Mouse (Mus musculus) cerebellum, adult 2 months (tissue): ENCODE measurements at regions not wholly inside any gene's neighbourhood (a gene's known extent, or its start where the extent isn't known, plus 50 kb on each side); places are given as distances from the start of the nearest gene placed in this dataset.

Experiments
- CTCF ChIP-seq: fragments of 200-500 bp; IDR thresholded peaks from 2 replicates; pipeline ENCODE4 v1.5.1; 2011; ENCODE audit warnings: low read depth, mild to moderate bottlenecking, control low read depth, low read length, moderate library complexity, borderline replicate concordance; ENCODE audit not compliant: insufficient read depth
- POLR2A ChIP-seq: fragments of 200-500 bp; IDR thresholded peaks from 2 replicates; pipeline ENCODE4 v1.6.1; 2011; ENCODE audit warnings: low read length, control low read depth, borderline replicate concordance; ENCODE audit not compliant: insufficient read depth

- TF ChIP-seq CTCF: no peak
- TF ChIP-seq POLR2A: no peak
Observed at GRCm38 (mm10) chr7:72787306-72787705, 480.9 kb upstream of the Mctp2 start.
